Mouse (Mus musculus) E14TG2a.4 (cell line): ENCODE results near the gene Dctn1.

ENCODE experiments used
- CTCF ChIP-seq: conservative IDR thresholded peaks from 2 replicates; pipeline ENCODE4 v1.5.1; 2014; ENCODE audit warnings: low read length
- NANOG ChIP-seq: IDR thresholded peaks from 2 replicates; pipeline ENCODE4 v1.6.1; 2014; ENCODE audit warnings: borderline replicate concordance, low read length, mixed read lengths
- POU5F1 ChIP-seq: IDR thresholded peaks from 2 replicates; pipeline ENCODE4 v1.6.1; 2014; ENCODE audit warnings: low read length, borderline replicate concordance

- TF ChIP-seq CTCF (no peak), NANOG (no peak), POU5F1 (no peak)
Observed at GRCm38 (mm10) chr6:83118825-83119733, 46.6 kb upstream of the Dctn1 start.
